Mouse (Mus musculus) myocyte (in vitro differentiated cells): ENCODE measurements at regions not wholly inside any gene's neighbourhood (a gene's known extent, or its start where the extent isn't known, plus 50 kb on each side); places are given as distances from the start of the nearest gene placed in this dataset.

ENCODE experiments used
- CEBPB ChIP-seq: IDR thresholded peaks from 2 replicates; pipeline ENCODE4 v1.6.1; 2011; ENCODE audit warnings: mild to moderate bottlenecking, moderate library complexity; ENCODE audit not compliant: poor library complexity, insufficient read depth, severe bottlenecking
- MAX ChIP-seq: IDR thresholded peaks from one replicate; pipeline ENCODE4 v1.6.1; 2011; ENCODE audit warnings: low read depth, mild to moderate bottlenecking, control low read depth
- MYOD1 ChIP-seq, 3 experiments: IDR thresholded peaks; one replicate each; pipeline ENCODE4 v1.6.1; 2011; ENCODE audit warnings: control low read depth in 2 of 3, low read depth in 2 of 3, mild to moderate bottlenecking in 2 of 3, moderate library complexity in 1 of 3; ENCODE audit not compliant: insufficient read length in 2 of 3, control insufficient read depth in 1 of 3
- POLR2A ChIP-seq: IDR thresholded peaks from one replicate; pipeline ENCODE4 v1.6.1; 2011; ENCODE audit warnings: low read depth, mild to moderate bottlenecking, control low read depth, moderate library complexity; ENCODE audit not compliant: insufficient read length
- POLR2AphosphoS2 ChIP-seq: IDR thresholded peaks from one replicate; pipeline ENCODE4 v1.6.1; 2011; ENCODE audit warnings: low read depth, control low read depth; ENCODE audit not compliant: insufficient read length
- SRF ChIP-seq: IDR thresholded peaks from one replicate; pipeline ENCODE4 v1.6.1; 2011; ENCODE audit warnings: low read depth; ENCODE audit not compliant: control insufficient read depth, insufficient read length
- TCF12 ChIP-seq: IDR thresholded peaks from one replicate; pipeline ENCODE4 v1.6.1; 2011; ENCODE audit warnings: mild to moderate bottlenecking, control low read depth; ENCODE audit not compliant: poor library complexity, insufficient read depth, severe bottlenecking
- TCF3 ChIP-seq: IDR thresholded peaks from one replicate; pipeline ENCODE4 v1.6.1; 2011; ENCODE audit warnings: low read depth, control low read depth; ENCODE audit not compliant: insufficient read length
- USF1 ChIP-seq: IDR thresholded peaks from one replicate; pipeline ENCODE4 v1.6.1; 2011; ENCODE audit warnings: low read depth, mild to moderate bottlenecking, control low read depth, moderate library complexity

GRCm38 (mm10) chr16:77354201-77354712, 247.6 kb downstream of the Gm11146 start:
- TF ChIP-seq TCF3 (no peak), POLR2A (no peak), CEBPB (no peak), POLR2AphosphoS2 (no peak), MAX (no peak), MYOD1 (IDR thresholded peaks at IDR 0.05; ENCODE audit: control insufficient read depth in 1 of 3, insufficient read length in 2 of 3, low read depth in 2 of 3) (no peak), SRF (no peak), USF1 (no peak), TCF12 (no peak)
